Mouse (Mus musculus) kidney, adult 9 months (tissue): ENCODE measurements around the gene Sik3.
"Not testable (repeated sequence)": the region's sequence is repeated elsewhere in the genome, so short reads cannot be mapped to it uniquely, and the experiment has no call there.

Source experiments
- DNase-seq: peaks from one replicate; pipeline ENCODE4 v3.0.0; 2022

The Sik3 gene

DNA sequence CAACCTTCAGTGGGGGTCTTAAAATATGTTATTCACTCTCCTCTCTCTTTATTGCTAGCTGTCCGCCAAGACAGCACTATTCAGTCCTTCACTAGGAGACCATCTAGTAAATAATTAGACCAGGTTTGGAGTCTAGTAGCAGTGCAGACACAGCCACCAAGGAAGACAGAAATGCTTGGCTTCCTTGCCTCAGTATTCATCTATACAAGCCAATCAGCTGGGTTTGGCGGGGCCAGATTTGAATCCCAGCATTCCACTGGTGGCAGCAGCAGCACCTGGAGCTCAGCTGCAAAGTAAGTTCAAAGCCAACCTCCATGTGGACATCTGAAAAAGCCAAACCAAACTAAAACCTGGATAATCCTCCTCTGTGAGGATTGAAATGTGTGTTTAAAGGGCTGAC lies 47.6 kb downstream of the Sik3 start:
- DNase-seq, result peak; percentile 48

DNA sequence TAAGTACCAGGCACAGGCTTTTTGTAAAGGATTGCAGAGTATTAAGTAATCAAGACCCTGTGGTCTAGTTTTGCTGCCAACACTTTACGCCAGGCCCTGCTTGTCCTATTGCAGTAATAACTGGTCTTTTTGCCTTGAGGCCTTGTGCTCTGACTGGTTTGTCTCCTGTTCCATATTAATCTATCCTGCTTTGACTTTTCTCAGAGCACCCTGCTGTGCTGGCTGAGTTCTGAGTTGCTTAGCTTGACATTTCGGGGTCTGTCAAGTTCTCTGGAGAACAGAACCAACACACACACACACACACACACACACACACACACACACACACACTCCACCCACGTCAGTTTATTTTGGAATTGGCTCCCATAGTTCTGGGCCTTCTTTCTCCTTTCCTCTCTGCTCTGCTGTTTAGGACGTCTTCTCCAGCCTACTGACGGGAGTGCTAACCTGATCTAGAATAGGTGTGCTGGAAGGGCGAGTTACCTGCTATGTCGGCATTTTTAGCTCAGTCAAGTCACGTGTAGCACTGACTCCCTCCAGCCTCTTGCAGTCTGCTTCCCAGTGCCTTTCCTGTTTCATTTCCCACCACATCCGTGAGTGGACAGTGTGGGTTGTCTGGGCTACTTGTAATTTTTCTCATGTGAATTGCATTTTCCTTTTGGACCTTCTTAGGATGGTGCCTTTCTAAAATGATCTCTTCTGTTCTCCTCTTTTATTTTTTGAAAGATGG lies 49.2 kb downstream of the Sik3 start:
- DNase-seq, result peak; percentile 52

DNA sequence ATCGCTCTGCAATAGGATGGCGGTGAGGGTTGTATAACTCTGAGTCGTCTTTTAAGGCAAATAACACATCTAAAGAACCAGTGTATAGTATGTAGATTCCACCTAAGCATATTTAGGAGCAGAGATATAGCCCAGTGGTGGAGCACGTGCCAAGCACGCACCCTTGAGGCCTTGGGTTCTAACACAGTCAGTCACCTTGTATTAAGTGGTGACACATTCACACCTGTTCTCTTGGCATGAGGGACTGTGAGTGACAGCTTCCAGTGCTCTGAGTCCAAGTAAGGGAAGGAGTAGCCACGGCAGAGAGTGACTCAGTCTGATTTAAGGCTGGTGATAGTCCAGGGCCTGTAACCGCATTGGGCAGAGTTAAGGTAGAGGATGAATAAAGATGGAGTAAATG lies 51.7 kb downstream of the Sik3 start:
- DNase-seq, result no peak

DNA sequence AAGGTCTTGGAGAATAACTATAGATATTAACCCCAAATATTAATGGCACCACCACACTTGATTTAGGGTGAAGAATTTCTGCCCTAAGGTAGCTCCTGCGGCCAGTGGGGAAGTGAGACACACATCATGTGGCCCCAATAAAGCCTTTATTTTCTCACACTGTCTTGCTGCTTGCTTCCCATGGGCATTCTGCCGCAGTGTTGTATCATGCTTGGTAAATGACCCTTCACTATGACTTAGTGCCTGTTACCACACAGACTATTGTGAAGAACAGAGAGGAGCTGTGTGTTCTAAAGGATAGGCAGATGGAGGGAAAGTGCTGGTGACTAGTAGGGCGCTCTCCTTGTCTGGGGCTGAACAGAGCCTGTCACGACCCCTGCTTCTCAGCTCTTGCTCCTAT lies 54.1 kb downstream of the Sik3 start:
- DNase-seq, result no peak

DNA sequence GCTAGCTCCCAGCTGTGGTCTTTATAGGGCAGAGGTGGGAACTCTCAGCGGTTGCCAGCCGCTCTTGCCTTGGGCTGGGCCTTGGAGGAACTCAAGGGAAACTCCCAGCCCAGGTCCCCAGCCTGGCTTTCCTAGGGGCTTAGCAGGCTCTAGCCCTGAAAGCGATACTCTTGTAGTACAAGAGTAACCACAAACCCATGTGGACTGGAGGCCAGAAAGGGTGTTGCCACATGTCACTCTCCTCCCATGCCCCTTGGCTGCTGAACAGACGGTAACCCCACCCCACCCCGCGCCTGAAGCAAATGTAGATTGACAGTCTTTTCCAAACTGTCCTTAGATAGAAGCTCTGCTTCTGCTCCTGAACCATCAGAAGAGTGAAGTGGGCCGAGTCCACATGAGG lies 55.1 kb downstream of the Sik3 start:
- DNase-seq, result no peak

DNA sequence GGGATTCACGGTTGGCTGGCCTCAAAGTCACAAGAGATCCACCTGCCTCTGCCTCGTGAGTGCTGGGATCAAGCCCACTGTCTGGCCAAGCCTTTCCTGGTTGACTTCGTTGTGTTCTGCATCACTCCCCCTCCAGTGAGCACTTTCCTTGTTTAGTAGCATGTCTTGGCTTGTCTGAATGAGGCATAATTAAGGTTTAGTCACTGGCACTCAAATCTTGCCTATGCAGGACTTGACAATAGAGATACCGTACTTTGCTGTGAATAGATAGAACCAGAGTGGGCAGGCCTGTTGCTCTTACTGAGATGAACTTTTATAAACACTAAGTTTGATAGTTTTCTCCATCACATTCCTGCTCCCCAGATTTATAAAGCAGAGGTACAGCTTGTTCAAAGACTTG lies 56.4 kb downstream of the Sik3 start:
- no peak for DNase-seq

DNA sequence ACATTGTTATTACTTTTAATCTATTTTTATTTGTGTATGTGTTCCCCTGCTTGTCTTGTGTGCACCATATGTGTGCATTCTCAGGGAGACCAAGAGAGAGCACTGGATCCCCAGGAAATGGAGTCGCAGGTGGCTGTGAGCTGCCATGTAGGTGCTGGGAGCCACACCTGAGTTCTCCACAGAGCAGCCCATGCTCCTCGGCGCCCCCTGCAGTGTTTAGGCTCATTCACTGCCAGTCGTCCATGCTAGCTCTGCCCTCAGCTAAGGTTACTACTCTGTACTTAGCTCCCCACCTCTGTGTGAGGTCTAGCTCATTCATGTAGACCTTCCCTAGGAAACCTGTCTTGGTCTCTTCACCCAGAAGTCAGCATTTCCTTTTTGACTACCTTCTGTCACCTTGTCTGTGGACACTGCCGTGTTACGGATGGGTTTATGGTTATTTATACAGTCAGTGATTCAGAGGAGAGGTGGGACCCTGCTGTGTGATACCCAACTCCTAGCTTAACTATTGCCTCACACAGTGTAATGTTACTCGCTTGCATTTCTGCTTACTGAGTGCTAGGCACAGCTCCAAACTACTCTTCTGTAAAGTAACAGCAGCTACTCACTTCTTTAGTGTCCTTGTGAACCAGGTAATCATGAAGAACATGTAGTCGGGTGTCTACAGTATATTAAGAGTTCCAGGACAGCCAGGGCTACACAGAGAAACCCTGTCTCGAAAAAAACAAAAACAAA lies 59.6 kb downstream of the Sik3 start:
- DNase-seq, result no peak

DNA sequence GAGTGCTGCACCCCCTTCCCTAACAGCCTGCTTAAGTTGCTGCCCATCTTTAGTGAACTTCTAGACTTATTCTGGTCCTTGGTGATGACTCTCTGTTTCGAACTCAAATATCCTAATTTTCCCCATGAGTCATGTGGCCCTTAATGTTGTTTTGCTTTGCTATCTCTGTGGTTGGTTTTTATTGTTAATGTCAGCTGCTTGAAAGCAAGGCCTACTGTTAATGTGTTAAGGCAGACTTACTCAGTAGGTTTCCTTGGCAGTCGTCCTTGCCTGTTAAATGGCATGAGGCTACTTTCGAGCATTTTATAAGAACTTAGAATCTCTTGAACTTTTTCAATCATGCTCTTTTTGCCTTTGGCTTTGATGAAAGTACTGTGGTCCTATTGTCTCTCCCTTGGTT lies 60.8 kb downstream of the Sik3 start:
- no peak for DNase-seq

DNA sequence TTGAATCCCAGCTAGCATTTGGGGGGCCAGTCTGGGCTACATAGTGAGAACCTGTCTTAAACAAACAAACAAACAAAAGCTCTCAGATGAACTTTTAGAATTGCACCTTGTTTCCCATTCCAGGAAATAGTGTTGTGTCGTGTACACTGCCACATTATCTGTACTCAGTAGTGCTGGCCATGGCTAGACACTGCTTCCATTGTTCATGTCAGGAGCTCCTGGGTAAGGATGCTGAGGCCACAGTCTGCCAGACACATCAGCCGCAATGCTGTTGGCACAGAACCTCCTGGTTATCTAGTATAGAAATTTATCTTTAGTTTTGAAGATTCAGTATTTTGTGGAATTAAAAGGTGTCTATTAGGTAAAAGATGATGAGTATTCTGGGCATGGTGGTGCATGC lies 63.0 kb downstream of the Sik3 start:
- DNase-seq, result no peak

DNA sequence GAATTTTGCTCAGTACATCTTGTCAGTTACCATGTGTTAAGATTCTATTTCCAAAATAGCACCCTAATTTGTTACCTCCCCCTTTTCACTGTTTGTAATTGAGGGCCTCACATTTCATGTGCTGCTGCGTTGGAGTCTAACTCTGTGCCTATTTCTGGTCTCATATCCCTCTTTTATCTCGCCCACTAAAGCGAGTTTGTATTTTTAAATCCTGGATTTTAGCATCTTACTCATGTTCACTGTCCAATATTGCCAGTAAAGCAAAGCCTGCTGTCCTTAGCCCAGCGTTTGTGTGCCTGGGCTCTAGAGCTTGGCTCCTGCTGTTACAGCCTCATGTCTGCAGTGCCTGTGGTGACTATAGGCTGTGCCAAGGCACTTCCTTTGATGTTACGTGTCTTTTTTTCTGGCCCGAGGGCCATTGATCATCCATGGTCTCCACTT lies 69.8 kb downstream of the Sik3 start:
- DNase-seq, result no peak

DNA sequence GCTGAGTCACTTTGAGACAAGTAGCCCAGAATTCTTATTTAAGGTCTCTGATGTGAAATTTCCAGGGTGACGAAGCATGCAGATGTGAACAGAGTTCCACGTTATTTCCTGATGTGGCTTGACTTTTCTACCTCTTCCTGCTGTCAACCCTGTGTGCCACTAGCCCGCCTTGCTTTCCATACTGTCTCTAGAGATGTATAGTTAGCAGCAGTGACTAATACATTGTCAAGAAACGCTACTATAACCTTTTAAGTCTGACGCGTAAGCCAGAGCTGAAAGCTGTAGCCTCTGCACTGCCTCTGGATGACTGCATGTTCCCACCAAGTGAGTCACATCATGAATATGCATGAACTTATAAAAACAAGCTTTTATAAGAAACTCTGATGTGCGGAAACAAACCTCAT lies 70.9 kb downstream of the Sik3 start:
- no peak for DNase-seq

DNA sequence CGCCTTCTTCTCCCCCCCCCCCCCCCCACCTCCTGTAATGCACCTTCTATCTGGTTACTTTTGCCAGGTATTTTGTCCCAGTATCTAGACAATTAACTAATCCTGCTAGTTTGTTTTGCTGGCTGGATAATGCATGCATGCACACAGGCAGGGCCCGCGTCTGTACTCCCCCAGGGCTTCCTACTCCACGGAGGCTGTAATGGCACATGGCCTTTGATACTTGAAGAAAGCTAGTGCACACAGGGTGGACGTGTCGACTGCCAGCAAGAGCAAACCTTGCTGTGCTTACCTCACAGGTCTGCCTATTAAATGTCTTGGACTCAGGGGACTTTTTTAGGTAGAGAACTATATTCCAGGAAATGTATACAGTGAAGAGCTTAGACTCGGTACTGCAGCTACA lies 73.3 kb downstream of the Sik3 start:
- peak; percentile 79 for DNase-seq

DNA sequence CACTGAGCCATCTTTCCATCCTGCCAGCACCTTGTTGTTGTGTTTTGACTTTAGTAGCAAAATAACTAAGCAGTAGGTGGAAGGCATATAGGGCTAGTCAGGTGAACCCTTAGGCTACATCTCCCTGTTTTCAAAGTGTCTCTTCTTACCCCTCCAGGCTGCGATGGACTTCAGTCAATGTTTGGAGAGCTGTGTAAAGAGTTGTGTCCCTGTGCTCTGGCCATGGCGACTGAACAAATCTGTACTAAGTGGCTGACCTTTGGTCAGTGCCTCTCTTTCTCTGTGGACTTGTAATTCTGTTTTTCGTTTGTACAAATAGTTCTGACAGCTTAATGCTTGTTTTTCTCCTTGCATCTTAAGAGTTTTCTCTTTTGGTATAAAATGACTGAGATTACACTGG lies 74.2 kb downstream of the Sik3 start:
- DNase-seq, result peak; percentile 68

DNA sequence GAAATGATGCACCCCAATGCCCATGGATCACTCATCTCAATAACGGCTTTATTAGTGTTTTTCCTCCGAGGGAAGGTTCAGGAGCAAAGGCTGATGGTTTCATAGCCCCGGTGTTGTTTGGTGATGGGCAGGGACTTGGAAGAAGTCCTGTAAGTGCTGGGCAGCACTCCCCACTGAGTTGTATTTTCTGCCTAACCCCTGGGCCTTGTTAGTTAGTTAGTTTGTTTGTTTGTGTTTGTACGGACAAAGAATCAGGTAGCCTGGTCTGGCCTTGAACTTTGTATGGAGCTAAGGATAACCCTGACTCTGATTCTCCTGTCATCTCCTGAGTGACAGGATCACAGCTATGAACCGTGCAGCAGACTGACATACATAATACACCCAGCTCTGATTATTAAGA lies 74.8 kb downstream of the Sik3 start:
- DNase-seq, result no peak

DNA sequence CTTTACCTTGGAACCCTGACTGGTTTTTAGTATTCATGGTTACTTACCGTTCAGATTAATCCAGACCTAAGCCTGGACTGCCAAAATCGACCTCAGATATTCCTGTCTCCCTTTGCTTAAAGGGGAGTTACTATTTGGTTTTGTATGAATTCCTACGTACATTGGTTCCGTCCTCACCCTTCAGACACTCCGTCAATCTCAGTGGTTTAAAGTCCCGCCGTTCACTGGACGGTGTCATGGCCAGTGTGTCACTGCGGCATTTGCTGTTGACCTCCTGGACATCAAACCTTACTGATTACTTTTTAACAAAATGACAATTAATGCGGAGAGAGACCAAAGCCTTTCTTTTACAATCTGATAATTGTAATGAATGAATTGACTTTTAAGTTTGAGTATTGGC lies 76.1 kb downstream of the Sik3 start:
- DNase-seq, result peak; percentile 47

DNA sequence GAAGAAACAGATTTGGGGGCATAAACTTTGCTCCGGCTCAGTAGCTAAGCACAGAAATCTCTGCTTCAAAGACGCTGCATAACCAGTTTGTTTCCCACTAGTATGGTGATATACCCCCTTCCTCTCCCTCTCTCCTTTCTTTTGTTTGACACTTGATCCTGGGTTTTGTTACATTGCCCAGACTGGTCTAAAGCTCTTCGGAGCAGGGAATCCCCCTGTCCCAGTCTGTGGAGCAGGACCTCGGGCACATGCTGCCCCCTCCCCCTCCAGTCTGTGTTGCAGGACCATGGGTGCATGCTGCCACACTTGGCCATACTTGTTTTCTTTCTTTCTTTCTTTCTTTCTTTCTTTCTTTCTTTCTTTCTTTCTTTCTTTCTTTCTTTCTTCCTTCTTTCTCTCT lies 77.4 kb downstream of the Sik3 start:
- no peak for DNase-seq

DNA sequence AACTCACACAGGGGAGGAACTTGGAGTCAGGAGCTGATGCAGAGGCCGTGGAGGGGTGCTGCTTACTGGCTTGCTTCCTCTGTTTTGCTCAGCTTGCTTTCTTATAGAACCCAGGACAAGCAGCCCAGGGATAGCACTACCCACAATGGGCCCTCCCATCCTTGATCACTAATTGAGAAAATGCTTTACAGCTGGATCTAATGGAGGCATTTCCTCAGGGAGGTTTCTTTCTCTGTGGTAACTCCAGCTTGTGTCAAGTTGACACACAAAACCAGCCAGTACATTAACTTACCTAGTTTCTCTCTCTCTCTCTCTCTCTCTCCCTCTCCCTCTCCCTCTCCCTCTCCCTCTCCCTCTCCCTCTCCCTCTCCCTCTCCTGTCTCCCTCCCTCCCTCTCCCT lies 78.5 kb downstream of the Sik3 start:
- DNase-seq, result not testable (repeated sequence)

DNA sequence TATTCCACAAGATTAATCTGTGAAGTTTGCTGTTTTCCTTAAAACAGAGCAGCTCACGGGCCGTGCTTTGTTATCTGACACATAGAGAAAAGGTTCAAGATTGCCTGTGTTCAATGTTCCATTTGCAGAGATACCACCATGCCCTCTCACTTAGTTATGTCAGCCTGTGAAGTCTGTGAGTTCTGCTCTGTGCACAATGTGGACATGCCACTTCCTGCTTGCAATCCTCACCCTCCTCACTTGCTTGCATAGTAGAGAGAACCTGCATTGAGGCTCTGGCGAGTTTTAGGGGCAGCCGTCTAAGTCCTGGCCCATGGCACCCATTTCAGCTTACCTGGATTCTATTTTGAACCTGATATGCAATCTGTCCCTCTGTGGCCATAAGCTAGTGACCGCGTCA lies 80.0 kb downstream of the Sik3 start:
- no peak for DNase-seq

DNA sequence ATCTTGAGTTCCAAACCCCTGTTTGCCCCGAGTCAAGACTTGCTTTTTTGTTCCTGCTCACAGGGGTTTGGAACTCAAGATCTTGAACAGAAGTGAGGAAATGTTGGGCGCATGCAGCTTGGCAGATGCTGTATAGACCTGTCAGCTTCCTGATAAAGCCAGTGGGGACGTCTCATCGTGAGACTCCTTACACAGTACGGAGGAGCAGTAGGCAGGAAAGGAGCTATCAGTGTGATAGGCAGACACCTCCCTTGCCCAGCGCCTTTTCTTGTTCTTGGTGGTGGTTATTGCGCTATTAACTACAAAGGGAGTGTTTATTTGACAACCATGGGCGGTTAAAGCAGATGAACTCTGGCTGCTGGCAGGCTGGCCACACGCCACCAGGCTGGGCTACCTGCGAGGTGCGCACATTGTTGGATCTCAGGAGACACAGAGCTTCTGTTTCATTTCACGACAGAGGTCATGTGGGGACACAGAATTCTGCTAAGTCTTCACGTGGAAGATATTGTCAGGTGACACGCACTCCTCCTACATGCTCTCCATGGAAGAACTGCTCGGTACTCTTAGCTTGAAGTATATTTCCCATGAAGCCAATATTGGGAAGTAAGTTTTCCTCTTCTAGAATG lies 85.9 kb downstream of the Sik3 start:
- peak; percentile 59 for DNase-seq

DNA sequence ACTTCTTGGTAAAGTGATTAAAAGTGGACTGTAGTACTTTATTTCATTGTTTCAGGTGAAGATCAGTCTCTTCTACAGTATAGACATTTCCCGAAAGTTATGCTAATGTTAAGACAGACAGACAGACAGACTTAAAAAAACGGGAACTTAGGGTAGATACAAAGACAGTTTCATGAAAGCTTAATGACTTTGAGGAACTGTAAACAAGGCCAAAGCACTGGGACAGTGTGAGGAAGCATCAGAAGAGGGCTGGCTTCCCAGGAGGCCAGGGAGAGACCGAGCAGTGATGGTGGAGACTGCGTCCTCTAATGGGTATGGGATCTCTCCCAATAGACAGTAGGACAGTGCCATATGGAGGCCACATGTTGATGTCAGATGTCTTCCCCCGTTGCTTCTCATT lies 86.5 kb downstream of the Sik3 start:
- no peak for DNase-seq

DNA sequence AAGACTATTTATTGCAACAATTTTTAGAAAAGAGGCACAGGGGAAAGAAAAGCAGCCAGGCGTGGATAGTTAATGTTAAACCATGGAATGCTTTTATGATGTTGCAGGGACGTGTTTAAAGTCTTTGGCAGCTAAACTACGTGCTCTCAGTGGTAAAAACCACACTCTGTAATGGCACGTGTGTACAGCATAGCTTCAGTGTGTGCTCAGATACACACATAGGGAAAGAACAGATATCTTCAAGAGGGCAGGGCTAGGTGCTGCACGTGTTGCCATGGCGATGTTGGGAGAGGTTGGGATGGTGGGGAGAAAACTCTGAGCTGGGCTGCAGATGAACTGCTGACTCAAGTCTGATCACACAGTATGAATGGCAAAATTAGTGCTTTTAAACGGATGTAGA lies 90.5 kb downstream of the Sik3 start:
- peak; percentile 84 for DNase-seq

DNA sequence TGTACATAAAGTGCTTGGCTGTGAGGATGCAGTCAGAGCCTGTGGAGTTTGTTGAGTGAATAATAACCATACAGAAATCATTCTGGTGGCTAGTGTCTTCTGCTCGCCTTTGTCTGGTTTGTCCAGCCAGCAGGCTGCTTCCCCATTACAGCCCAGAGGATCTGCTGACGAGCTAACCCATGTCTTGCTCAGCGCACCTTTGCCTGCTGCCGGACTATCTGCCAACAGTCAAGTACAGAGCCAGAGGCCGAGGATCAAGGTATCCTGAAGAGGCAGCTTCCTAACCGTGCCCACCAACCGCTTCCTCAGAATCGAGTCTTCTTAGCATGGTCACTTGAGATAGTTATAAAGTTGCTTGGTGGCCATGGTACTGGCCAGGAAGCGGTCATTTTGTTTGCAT lies 93.5 kb downstream of the Sik3 start:
- no peak for DNase-seq

DNA sequence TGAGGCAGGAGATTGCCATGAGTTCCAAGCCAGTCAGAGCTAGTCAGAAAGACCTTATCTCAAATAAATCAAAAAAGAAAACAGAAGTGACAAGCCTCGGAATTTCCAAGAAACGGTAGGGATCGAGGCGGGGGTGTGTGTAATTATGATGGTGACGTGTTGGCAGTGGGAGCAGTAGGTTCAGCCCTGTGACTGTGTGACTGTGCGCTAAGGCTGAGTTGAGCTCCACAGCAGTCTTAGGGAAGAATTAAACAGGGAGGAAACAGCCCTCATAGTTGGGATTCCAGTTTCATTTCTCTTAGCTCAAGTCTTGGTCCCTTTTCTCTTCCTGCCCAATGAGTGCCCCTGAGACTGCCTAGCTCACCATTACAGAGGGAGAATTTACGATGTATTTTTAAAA lies 98.0 kb downstream of the Sik3 start:
- DNase-seq, result peak; percentile 56

DNA sequence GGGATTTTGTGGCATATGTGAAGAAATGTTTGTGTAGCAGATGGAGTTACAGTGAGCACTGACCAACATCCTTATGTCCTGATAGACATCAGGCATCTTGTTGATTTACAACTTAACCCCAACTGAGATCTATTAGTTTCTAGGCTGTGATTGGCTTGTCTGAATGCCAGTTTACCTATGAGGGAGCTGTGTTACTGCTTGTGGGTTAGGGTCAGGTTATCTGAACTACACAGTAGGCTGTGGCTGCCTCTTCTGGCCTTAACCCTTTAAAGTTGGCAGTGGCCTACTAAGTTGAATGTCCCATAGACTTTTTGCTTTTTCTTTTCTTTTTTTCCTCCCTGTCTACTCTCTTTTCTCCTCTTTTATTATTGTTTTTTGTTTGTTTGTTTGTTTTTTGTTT lies 98.7 kb downstream of the Sik3 start:
- DNase-seq, result no peak
